In the genomic region with DNA sequence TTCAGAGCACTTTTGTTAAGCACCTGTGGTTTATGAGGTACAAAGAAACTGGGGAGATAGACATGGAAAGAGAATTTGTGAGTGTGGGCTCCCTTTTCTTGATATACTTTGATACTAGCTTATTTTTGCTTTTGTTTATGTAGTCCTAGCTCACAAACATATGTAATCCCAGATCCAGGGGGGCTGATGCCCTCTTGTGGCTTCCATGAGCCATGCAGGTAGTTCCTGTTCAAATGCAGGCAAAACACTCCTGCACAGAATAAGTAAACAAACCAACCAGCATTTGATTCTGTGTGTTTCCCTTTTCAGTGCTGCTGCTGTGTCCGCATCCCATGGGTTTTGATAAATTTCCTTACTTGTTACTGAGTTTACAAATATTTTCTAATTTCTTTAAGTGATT, we compare ENCODE assay signal across 10 mouse cellular contexts. TPM values are rescaled to one million over a fixed set of nuclear protein-coding genes. Genes with fewer than 3 reads are reported as not detected.
DNase-seq lines count a peak whose midpoint lies in the region; ATAC-seq and TF ChIP-seq lines count a peak whose summit lies in the region.
"Had no signal": no experiment of that assay in that cellular context is flagged by ENCODE, and none has a peak within 500 bp of the region (broad histone marks: within the 10 kb centered on the region; RNA-seq: fewer than 3 reads in every experiment).

No protein-coding gene starts in this region.

- 68% methylated on average over 1 of the region's 1 CpGs for WGBS in kidney, embryonic 16.5 days
- WGBS in limb, embryonic 11.5 days = 77% methylated on average over 1 of the region's 1 CpGs
- 79% methylated on average over 1 of the region's 1 CpGs for WGBS in forebrain, embryonic 10.5 days

- no peak overlapping the region for H3K4me3 ChIP-seq in kidney, embryonic 16.5 days (ENCODE audit: low read length)
- H3K4me3 ChIP-seq in bone marrow macrophage, adult 2 months (ENCODE audit: insufficient read depth, low read length) = no peak overlapping the region
- H3K4me3 ChIP-seq in limb, embryonic 11.5 days (ENCODE audit: low read depth, low read length) = no peak overlapping the region
- H3K4me3 ChIP-seq in forebrain, embryonic 10.5 days = no peak overlapping the region

- TF ChIP-seq CTCF in bone marrow macrophage, adult 2 months (IDR thresholded peaks at IDR 0.05; ENCODE audit: low read depth, low read length) = peak; percentile 20; the same call in 1 of the 2 replicates

- H3K36me3 ChIP-seq in kidney, embryonic 16.5 days (ENCODE audit: insufficient read depth, low read length) = peaks cover 42% of the 10 kb centered on the region
- peaks cover 17% of the 10 kb centered on the region for H3K36me3 ChIP-seq in limb, embryonic 11.5 days (ENCODE audit: control insufficient read depth, insufficient read depth, low read length)
- H3K36me3 ChIP-seq in forebrain, embryonic 10.5 days (replicated peaks) = peaks cover 78% of the 10 kb centered on the region

- no peaks in the 10 kb centered on the region for H3K9me3 ChIP-seq in kidney, embryonic 16.5 days (ENCODE audit: low read length)
- H3K9me3 ChIP-seq in limb, embryonic 11.5 days (ENCODE audit: control insufficient read depth, low read length) = no peaks in the 10 kb centered on the region
- H3K9me3 ChIP-seq in forebrain, embryonic 10.5 days = no peaks in the 10 kb centered on the region

- H3K4me1 ChIP-seq in kidney, embryonic 16.5 days (ENCODE audit: insufficient read depth, low read length) = peaks cover 12% of the 10 kb centered on the region
- peaks cover 6% of the 10 kb centered on the region; the same call in 1 of the 2 replicates for H3K4me1 ChIP-seq in bone marrow macrophage, adult 2 months (ENCODE audit: control insufficient read depth, insufficient read depth, low read length)
- peaks cover 11% of the 10 kb centered on the region for H3K4me1 ChIP-seq in limb, embryonic 11.5 days (ENCODE audit: control insufficient read depth, insufficient read depth, low read length)
- peaks cover 19% of the 10 kb centered on the region for H3K4me1 ChIP-seq in forebrain, embryonic 10.5 days

- no peak overlapping the region for H3K27ac ChIP-seq in kidney, embryonic 16.5 days (ENCODE audit: low read length)
- no peak overlapping the region for H3K27ac ChIP-seq in bone marrow macrophage, adult 2 months (ENCODE audit: insufficient read depth, low read depth, low read length)
- H3K27ac ChIP-seq in limb, embryonic 11.5 days (replicated peaks; ENCODE audit: low read depth, low read length) = no peak overlapping the region
- H3K27ac ChIP-seq in forebrain, embryonic 10.5 days = no peak overlapping the region

- H3K27me3 ChIP-seq in kidney, embryonic 16.5 days (ENCODE audit: insufficient read depth, low read length) = no peaks in the 10 kb centered on the region
- no peaks in the 10 kb centered on the region for H3K27me3 ChIP-seq in limb, embryonic 11.5 days (ENCODE audit: control insufficient read depth, insufficient read depth, low read length)
- H3K27me3 ChIP-seq in forebrain, embryonic 10.5 days (ENCODE audit: poor library complexity, severe bottlenecking) = no peaks in the 10 kb centered on the region

- H3K4me2 ChIP-seq in kidney, embryonic 16.5 days (replicated peaks; ENCODE audit: low read depth, low read length) = no peak overlapping the region
- no peak overlapping the region for H3K4me2 ChIP-seq in limb, embryonic 11.5 days (ENCODE audit: low read depth, severe bottlenecking)

- H3K9ac ChIP-seq in kidney, embryonic 16.5 days (replicated peaks; ENCODE audit: low read length) = no peak overlapping the region
- no peak overlapping the region for H3K9ac ChIP-seq in limb, embryonic 11.5 days (ENCODE audit: low read length)

- no peak for ATAC-seq in kidney, embryonic 16.5 days (ENCODE audit: low FRiP score, low TSS enrichment)
- no peak for ATAC-seq in limb, embryonic 11.5 days (ENCODE audit: insufficient number of reproducible peaks, low FRiP score, low TSS enrichment, low read depth)

- DNase-seq in adrenal gland, postnatal 10 days = peak; percentile 46
- no peak for DNase-seq in adrenal gland, postnatal 4 days (ENCODE audit: low spot score in 2 of 2)
- DNase-seq in kidney, adult 9 months = peak; percentile 41
- DNase-seq in limb, embryonic 11.5 days (ENCODE audit: low spot score) = peak; percentile 62
- DNase-seq in right cerebral cortex, adult 18-20 months = no peak
- DNase-seq in forebrain, embryonic 10.5 days (ENCODE audit: extremely low spot score, low spot score) = no peak
- DNase-seq: cerebellum, adult 9-10 months had no signal

- TF ChIP-seq POLR2A in bone marrow macrophage, adult 2 months (IDR thresholded peaks at IDR 0.05; ENCODE audit: borderline replicate concordance, low read depth, low read length) = no peak

RNA-seq across cellular contexts. Expression of gene Actr5, which starts 4.7 kb away (rescaled TPM):
- 10 to 100 TPM; 10.7 to 12.7 TPM for total RNA-seq in adrenal gland, postnatal 10 days (2021)
- 10 to 100 TPM; 17.1 to 18.2 TPM for total RNA-seq in adrenal gland, postnatal 4 days (2021)
- 5.1 and 9.7 TPM in 2 replicates for polyA plus RNA-seq in kidney, embryonic 16.5 days (2015; fragmentation: Nextera tagmentation; extraction: Ambion mirVana)
- 8.4 and 9.4 TPM in 2 replicates for polyA plus RNA-seq in bone marrow macrophage, adult 2 months (2012; ENCODE audit: insufficient read depth, insufficient read length, missing spikeins)
- polyA plus RNA-seq in limb, embryonic 11.5 days (2014; fragmentation: Nextera tagmentation; extraction: Ambion mirVana) = 16.4 and 20.6 TPM in 2 replicates
- 14.1 and 17.0 TPM in 2 replicates for polyA plus RNA-seq in forebrain, embryonic 10.5 days (2016; fragmentation: Nextera tagmentation; extraction: Ambion mirVana)

RNA-seq across cellular contexts. Expression of gene Slc32a1, which starts 18.8 kb away (rescaled TPM):
- total RNA-seq in adrenal gland, postnatal 10 days (2021) = not detected
- under 1 TPM in 1 of 2 experiments, not detected in 1; 0.54 TPM for total RNA-seq in adrenal gland, postnatal 4 days (2021)
- 0.12 TPM in 1 of 2 replicates, not detected in the other for polyA plus RNA-seq in kidney, embryonic 16.5 days (2015; fragmentation: Nextera tagmentation; extraction: Ambion mirVana)
- polyA plus RNA-seq in bone marrow macrophage, adult 2 months (2012; ENCODE audit: insufficient read depth, insufficient read length, missing spikeins) = not detected in 2 replicates
- not detected in 2 replicates for polyA plus RNA-seq in limb, embryonic 11.5 days (2014; fragmentation: Nextera tagmentation; extraction: Ambion mirVana)
- polyA plus RNA-seq in forebrain, embryonic 10.5 days (2016; fragmentation: Nextera tagmentation; extraction: Ambion mirVana) = 0.14 and 0.47 TPM in 2 replicates
- total RNA-seq: granulocyte monocyte progenitor cell, adult 5-6 weeks had no signal

RNA-seq across cellular contexts. Expression of gene Ppp1r16b, which starts 35.8 kb away (rescaled TPM):
- total RNA-seq in adrenal gland, postnatal 10 days (2021) = 10 to 100 TPM; 14.4 to 17.2 TPM
- 10 to 100 TPM; 15.7 to 16.9 TPM for total RNA-seq in adrenal gland, postnatal 4 days (2021)
- polyA plus RNA-seq in kidney, embryonic 16.5 days (2015; fragmentation: Nextera tagmentation; extraction: Ambion mirVana) = 14.1 and 17.7 TPM in 2 replicates
- polyA plus RNA-seq in bone marrow macrophage, adult 2 months (2012; ENCODE audit: insufficient read depth, insufficient read length, missing spikeins) = not detected in 2 replicates
- polyA plus RNA-seq in limb, embryonic 11.5 days (2014; fragmentation: Nextera tagmentation; extraction: Ambion mirVana) = 4.1 and 4.6 TPM in 2 replicates
- polyA plus RNA-seq in forebrain, embryonic 10.5 days (2016; fragmentation: Nextera tagmentation; extraction: Ambion mirVana) = 2.2 and 2.3 TPM in 2 replicates

Comparison
In these comparisons a context has a peak if more than half of its experiments do, and no peak if none do; other contexts are left out.
1. DNase-seq: peak in adrenal gland, postnatal 10 days (single experiment), kidney, adult 9 months (single experiment) and limb, embryonic 11.5 days (single experiment); none in adrenal gland, postnatal 4 days (0 of 2), right cerebral cortex, adult 18-20 months (single experiment) and forebrain, embryonic 10.5 days (single experiment).